Mouse (Mus musculus): ENCODE measurements around the gene Gm5447. TPM values are rescaled to one million over a fixed set of nuclear protein-coding genes. Genes with fewer than 3 reads are reported as not detected.

Gene Gm5447
- polyA plus RNA-seq, 1 experiment from 2014 or later, result 0.08 TPM

- Histone ChIP-seq H3K9me3 (no peaks in the 10 kb centered on the region), H3K4me3 (no peak overlapping the region), H3K4me1 (replicated peaks) (peaks cover 13% of the 10 kb centered on the region), H3K36me3 (no peaks in the 10 kb centered on the region), H3K27me3 (peaks cover 8% of the 10 kb centered on the region; the same call in 1 of the 2 replicates), H3K9ac (no peak overlapping the region), H3K27ac (replicated peaks) (no peak overlapping the region), H3K4me2 (no peak overlapping the region)
- WGBS, result 91% methylated on average over 10 of the region's 10 CpGs
- no peak for ATAC-seq (ENCODE audit: low FRiP score, low read depth)
These were observed 15.7 kb downstream of the Gm5447 start for GRCm38 (mm10) chr13:30989710-30990109.

- Histone ChIP-seq H3K9ac (no peak overlapping the region), H3K27me3 (peaks cover 8% of the 10 kb centered on the region; the same call in 1 of the 2 replicates), H3K4me3 (no peak overlapping the region), H3K36me3 (no peaks in the 10 kb centered on the region), H3K27ac (replicated peaks) (no peak overlapping the region), H3K4me2 (no peak overlapping the region), H3K4me1 (replicated peaks) (peaks cover 10% of the 10 kb centered on the region), H3K9me3 (no peaks in the 10 kb centered on the region)
- no peak for ATAC-seq (ENCODE audit: low FRiP score, low read depth)
- 87% methylated on average over 9 of the region's 9 CpGs for WGBS
These were observed 16.2 kb downstream of the Gm5447 start for GRCm38 (mm10) chr13:30990233-30990632.

GRCm38 (mm10) chr13:30993819-30994218 is 19.8 kb downstream of the Gm5447 start:
- Histone ChIP-seq H3K27me3 (no peaks in the 10 kb centered on the region), H3K4me2 (no peak overlapping the region), H3K4me1 (replicated peaks) (no peaks in the 10 kb centered on the region), H3K27ac (replicated peaks) (no peak overlapping the region), H3K9me3 (no peaks in the 10 kb centered on the region), H3K9ac (no peak overlapping the region), H3K4me3 (no peak overlapping the region), H3K36me3 (no peaks in the 10 kb centered on the region)
- peak; percentile 82; the same call in 1 of the 2 replicates for ATAC-seq (ENCODE audit: low FRiP score, low read depth)
- WGBS, result 31% methylated on average over 3 of the region's 3 CpGs

GRCm38 (mm10) chr13:30994249-30994858 is 20.4 kb downstream of the Gm5447 start:
- Histone ChIP-seq H3K4me3 (no peak overlapping the region), H3K9ac (no peak overlapping the region), H3K36me3 (no peaks in the 10 kb centered on the region), H3K9me3 (no peaks in the 10 kb centered on the region), H3K4me1 (replicated peaks) (no peaks in the 10 kb centered on the region), H3K4me2 (no peak overlapping the region), H3K27ac (replicated peaks) (no peak overlapping the region), H3K27me3 (no peaks in the 10 kb centered on the region)
- 86% methylated on average over 6 of the region's 6 CpGs for WGBS
- no peak for ATAC-seq (ENCODE audit: low FRiP score, low read depth)

- no peak overlapping the region for H3K4me3 ChIP-seq
- H3K4me1 ChIP-seq (replicated peaks), result no peaks in the 10 kb centered on the region
- H3K27ac ChIP-seq (replicated peaks), result no peak overlapping the region
- no peaks in the 10 kb centered on the region for H3K9me3 ChIP-seq
- H3K4me2 ChIP-seq, result no peak overlapping the region
- no peaks in the 10 kb centered on the region for H3K27me3 ChIP-seq
- no peak for ATAC-seq (ENCODE audit: low FRiP score, low read depth)
- H3K9ac ChIP-seq, result no peak overlapping the region
- H3K36me3 ChIP-seq, result no peaks in the 10 kb centered on the region
- 78% methylated on average over 8 of the region's 8 CpGs for WGBS
These were observed 23.7 kb downstream of the Gm5447 start for GRCm38 (mm10) chr13:30997526-30998253.

- no peak overlapping the region for H3K4me2 ChIP-seq
- no peak for ATAC-seq (ENCODE audit: low FRiP score, low read depth)
These were observed 25.8 kb downstream of the Gm5447 start for GRCm38 (mm10) chr13:30999799-31000198.

GRCm38 (mm10) chr13:31004458-31004857 is 30.5 kb downstream of the Gm5447 start:
- H3K4me1 ChIP-seq (replicated peaks), result no peaks in the 10 kb centered on the region
- no peak overlapping the region for H3K27ac ChIP-seq (replicated peaks)
- H3K4me2 ChIP-seq, result peak overlapping the region; percentile 2; the same call in 1 of the 2 replicates
- no peaks in the 10 kb centered on the region for H3K27me3 ChIP-seq
- H3K36me3 ChIP-seq, result no peaks in the 10 kb centered on the region
- no peak overlapping the region for H3K4me3 ChIP-seq
- no peak for ATAC-seq (ENCODE audit: low FRiP score, low read depth)
- H3K9me3 ChIP-seq, result no peaks in the 10 kb centered on the region
- no peak overlapping the region for H3K9ac ChIP-seq
- WGBS, result 74% methylated on average over 12 of the region's 12 CpGs

More at GRCm38 (mm10) chr13:30999799-31000198, 25.8 kb downstream of the Gm5447 start:
- Histone ChIP-seq H3K27ac (replicated peaks) (no peak overlapping the region), H3K4me1 (replicated peaks) (no peaks in the 10 kb centered on the region), H3K9ac (no peak overlapping the region), H3K4me3 (no peak overlapping the region), H3K9me3 (no peaks in the 10 kb centered on the region), H3K27me3 (no peaks in the 10 kb centered on the region), H3K36me3 (no peaks in the 10 kb centered on the region)
- WGBS, result 90% methylated on average over 6 of the region's 6 CpGs

GRCm38 (mm10) chr13:31004995-31005394 is 31.0 kb downstream of the Gm5447 start:
- Histone ChIP-seq H3K9ac (no peak overlapping the region), H3K36me3 (no peaks in the 10 kb centered on the region), H3K4me3 (no peak overlapping the region), H3K9me3 (no peaks in the 10 kb centered on the region), H3K4me2 (no peak overlapping the region), H3K27me3 (no peaks in the 10 kb centered on the region), H3K27ac (replicated peaks) (no peak overlapping the region), H3K4me1 (replicated peaks) (no peaks in the 10 kb centered on the region)
- WGBS, result 82% methylated on average over 4 of the region's 4 CpGs
- ATAC-seq (ENCODE audit: low FRiP score, low read depth), result no peak

- Histone ChIP-seq H3K4me3 (no peak overlapping the region), H3K4me1 (replicated peaks) (no peaks in the 10 kb centered on the region), H3K27ac (replicated peaks) (no peak overlapping the region), H3K27me3 (no peaks in the 10 kb centered on the region), H3K9me3 (no peaks in the 10 kb centered on the region), H3K9ac (no peak overlapping the region), H3K4me2 (no peak overlapping the region), H3K36me3 (no peaks in the 10 kb centered on the region)
- no peak for ATAC-seq (ENCODE audit: low FRiP score, low read depth)
- WGBS, result 95% methylated on average over 3 of the region's 3 CpGs
These were observed 43.5 kb downstream of the Gm5447 start for GRCm38 (mm10) chr13:31017545-31017944.

GRCm38 (mm10) chr13:31021514-31021913 is 47.5 kb downstream of the Gm5447 start:
- Histone ChIP-seq H3K4me3 (no peak overlapping the region), H3K9ac (no peak overlapping the region), H3K36me3 (no peaks in the 10 kb centered on the region), H3K9me3 (no peaks in the 10 kb centered on the region), H3K4me1 (replicated peaks) (no peaks in the 10 kb centered on the region), H3K27me3 (no peaks in the 10 kb centered on the region), H3K27ac (replicated peaks) (no peak overlapping the region), H3K4me2 (no peak overlapping the region)
- no peak for ATAC-seq (ENCODE audit: low FRiP score, low read depth)
- 70% methylated on average over 4 of the region's 4 CpGs for WGBS

- Histone ChIP-seq H3K27me3 (no peaks in the 10 kb centered on the region), H3K9me3 (no peaks in the 10 kb centered on the region), H3K9ac (no peak overlapping the region), H3K4me3 (no peak overlapping the region), H3K4me2 (no peak overlapping the region), H3K4me1 (replicated peaks) (no peaks in the 10 kb centered on the region), H3K36me3 (no peaks in the 10 kb centered on the region), H3K27ac (replicated peaks) (no peak overlapping the region)
- ATAC-seq (ENCODE audit: low FRiP score, low read depth), result no peak
- 80% methylated on average over 6 of the region's 6 CpGs for WGBS
These were observed 47.9 kb downstream of the Gm5447 start for GRCm38 (mm10) chr13:31021927-31022326.

- Histone ChIP-seq H3K27me3 (no peaks in the 10 kb centered on the region), H3K9ac (no peak overlapping the region), H3K36me3 (no peaks in the 10 kb centered on the region), H3K9me3 (no peaks in the 10 kb centered on the region), H3K27ac (replicated peaks) (no peak overlapping the region), H3K4me2 (no peak overlapping the region), H3K4me1 (replicated peaks) (no peaks in the 10 kb centered on the region), H3K4me3 (no peak overlapping the region)
- 83% methylated on average over 3 of the region's 3 CpGs for WGBS
- no peak for ATAC-seq (ENCODE audit: low FRiP score, low read depth)
These were observed 49.7 kb downstream of the Gm5447 start for GRCm38 (mm10) chr13:31023664-31024063.

Data from hindbrain, embryonic 15.5 days (tissue).